Mouse (Mus musculus) ZHBTc4 (cell line): Measurements from ENCODE around the gene Arap1.

Experiments
- DNase-seq: peaks from one replicate; pipeline ENCODE4 v3.0.0-alpha.2; 2011; ENCODE audit warnings: low read depth, low spot score

Arap1 gene

DNA sequence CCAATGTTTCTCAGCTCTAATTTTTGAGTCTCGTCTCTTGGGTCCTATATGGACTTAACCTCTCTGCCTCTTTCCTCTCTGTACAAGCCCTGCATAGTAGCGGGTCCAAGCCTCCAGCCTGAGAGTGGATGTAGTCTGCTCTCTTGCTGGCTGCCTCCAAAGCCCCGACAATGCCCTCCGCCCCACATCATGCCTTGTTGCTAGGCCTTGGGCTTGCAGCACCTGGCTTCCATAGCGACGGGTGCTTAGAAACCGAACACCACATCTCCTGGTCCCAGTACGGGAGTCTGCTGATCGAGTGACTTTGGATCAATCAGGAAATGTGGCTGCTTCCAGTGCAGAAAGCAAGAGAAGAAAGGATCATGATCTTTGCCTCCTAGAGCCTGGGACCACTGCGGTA is 95.2 kb downstream of the Arap1 start:
- no peak for DNase-seq

- no peak for DNase-seq
These were observed 96.3 kb downstream of the Arap1 start for GRCm38 (mm10) chr7:101444211-101444610.

DNA sequence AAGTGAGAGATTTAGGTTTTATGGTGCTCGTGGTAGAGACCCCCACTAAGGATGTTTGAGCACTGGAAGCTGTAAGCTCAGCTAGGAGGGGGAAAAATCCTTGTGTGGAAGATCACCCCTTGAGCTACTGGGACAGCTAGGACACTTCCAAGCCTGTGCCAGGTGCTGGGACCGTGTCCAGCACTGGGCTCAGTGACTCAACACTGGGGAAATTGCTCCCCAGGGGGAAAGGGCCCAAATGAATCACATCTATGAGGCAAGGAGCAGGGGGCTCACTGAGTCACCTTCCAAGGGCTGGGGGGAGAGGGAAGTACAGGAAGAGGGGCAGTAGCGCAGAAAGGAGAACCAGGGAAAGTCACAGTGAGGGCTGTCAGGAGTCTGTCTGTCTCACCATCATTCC is 102.0 kb downstream of the Arap1 start:
- no peak for DNase-seq

GRCm38 (mm10) chr7:101450422-101451401 is 102.8 kb downstream of the Arap1 start:
- DNase-seq = peak; percentile 88

- DNase-seq = no peak
These were observed 104.8 kb downstream of the Arap1 start for GRCm38 (mm10) chr7:101452669-101453068.

- no peak for DNase-seq
These were observed 105.4 kb downstream of the Arap1 start for GRCm38 (mm10) chr7:101453296-101453695.

- no peak for DNase-seq
These were observed 105.9 kb downstream of the Arap1 start for GRCm38 (mm10) chr7:101453725-101454124.

GRCm38 (mm10) chr7:101454479-101454878 is 106.6 kb downstream of the Arap1 start:
- no peak for DNase-seq

- DNase-seq = no peak
These were observed 107.3 kb downstream of the Arap1 start for GRCm38 (mm10) chr7:101455141-101455540.

GRCm38 (mm10) chr7:101456318-101456717 is 108.5 kb downstream of the Arap1 start:
- no peak for DNase-seq

- no peak for DNase-seq
These were observed 108.9 kb downstream of the Arap1 start for GRCm38 (mm10) chr7:101456789-101457188.

DNA sequence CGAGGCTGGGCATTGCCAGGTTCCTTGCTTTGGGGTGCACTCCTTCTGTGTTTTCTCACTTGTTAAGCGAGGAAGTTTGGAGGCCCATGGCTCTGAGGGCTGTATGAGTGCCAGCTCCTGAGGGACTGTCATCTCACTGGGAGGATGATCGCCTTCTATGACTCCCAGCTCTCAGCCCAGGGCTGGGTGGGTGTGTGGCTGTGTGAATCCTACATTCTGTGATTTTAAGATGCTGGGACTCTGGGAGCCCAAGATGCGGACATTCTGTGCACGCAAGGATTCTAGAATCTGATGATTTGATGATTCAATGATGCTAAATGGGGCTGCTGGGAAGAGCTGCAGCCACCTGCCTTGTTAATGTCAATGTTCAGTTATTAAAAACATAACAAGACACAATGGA is 109.4 kb downstream of the Arap1 start:
- DNase-seq = no peak

DNA sequence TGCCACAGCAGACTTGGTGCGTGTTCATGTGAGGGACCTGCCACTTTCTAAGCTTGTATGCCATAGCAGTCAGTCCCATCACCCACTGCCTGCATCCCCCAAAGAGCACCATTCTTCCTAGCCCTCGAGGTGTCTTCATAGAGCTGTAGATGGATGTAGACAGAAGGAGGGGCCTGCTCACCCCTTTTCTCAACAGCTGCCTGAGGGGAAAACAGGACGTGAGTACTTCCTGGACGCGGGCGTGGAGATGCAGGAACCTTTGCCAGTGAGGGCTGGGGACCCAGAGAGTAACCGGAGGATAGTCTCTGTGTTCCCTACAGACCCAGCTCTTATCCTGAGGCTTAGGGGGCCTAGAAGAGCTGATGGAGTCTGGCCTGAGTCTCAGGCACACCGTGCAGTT is 109.9 kb downstream of the Arap1 start:
- no peak for DNase-seq

DNA sequence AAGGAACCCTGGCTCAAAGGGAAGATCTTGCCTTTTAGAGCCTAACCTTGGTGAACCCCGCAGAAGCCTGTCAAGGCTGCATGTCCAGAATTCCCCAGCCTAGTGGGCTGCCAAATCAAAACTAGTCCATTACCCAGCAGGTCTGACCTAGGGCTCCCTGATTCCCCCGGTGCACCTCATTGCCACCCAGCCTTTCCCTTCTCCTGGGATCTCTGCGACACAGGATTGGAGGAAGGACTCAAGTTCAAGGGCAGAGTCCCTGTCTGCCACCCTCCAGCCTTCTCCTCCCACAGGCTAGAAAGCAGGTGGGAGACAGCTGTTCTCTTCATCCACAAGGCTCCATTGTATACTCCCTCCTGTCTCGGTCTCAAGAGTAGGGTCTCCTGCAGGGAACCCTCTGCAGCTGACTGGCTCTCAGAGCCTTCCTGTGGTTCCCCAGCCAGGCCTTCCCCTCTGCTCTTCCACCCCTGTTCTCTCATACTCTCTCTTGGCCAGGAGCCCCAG is 110.5 kb downstream of the Arap1 start:
- DNase-seq = no peak

- no peak for DNase-seq
These were observed 111.5 kb downstream of the Arap1 start for GRCm38 (mm10) chr7:101459305-101459813.

- no peak for DNase-seq
These were observed 112.2 kb downstream of the Arap1 start for GRCm38 (mm10) chr7:101459923-101460607.

DNA sequence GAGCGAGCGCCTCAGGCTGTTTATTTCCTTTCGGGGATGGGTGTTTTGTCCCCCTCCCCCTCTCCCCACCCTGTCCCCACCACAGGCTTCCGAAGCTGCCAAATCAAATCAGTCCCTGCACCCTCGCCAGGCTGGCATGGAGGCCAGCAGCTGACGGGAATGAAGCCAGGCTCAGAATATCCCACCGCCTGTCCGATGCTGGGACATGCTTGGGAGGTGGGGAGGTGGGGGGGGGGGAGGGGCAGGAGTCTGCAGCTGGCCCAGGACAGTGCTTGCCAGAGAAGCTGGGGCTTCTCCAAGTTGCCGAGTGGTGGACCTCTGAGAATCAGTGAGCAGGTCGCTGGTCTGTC is 112.7 kb downstream of the Arap1 start:
- DNase-seq = no peak

DNA sequence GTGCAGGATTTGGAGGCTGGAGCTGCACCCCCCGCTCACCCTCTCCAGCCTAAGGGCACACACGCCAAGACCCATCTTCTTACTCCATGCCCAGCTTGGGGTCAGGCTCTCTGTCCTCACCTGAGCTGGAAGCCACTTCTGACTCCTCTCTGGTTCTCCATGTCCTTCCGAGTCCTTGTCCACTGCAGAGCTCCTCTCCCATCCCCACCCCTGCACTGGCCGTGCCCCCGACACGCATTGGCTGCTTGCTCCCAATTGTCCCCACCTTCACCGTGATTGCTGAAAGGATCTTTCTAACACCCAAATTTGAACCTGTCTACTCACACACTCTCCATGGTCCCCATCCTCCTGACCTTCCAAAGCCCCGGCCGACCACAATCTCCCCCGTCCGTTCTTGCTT is 113.7 kb downstream of the Arap1 start:
- no peak for DNase-seq
